Mouse (Mus musculus) neural tube, embryonic 13.5 days (tissue): ENCODE results near the gene G3bp2. TPM values are rescaled to one million over a fixed set of nuclear protein-coding genes. Genes with fewer than 3 reads are reported as not detected.

Experiments
- polyA plus RNA-seq: library from polyadenylated mRNA; unstranded; fragments of >200 nt; fragmentation: Nextera tagmentation; extraction: Ambion mirVana; gene quantifications from 2 replicates; pipeline ENCODE4 v1.2.1, GENCODE M21; 2015

Gene G3bp2
- polyA plus RNA-seq, 1 experiment from 2014 or later: 380 TPM

Other genes with a start within 250 kb of the G3bp2 start
- gene Rchy1, start 120.7 kb downstream of the G3bp2 start, polyA plus RNA-seq: 93.5 and 97.2 TPM in 2 replicates
- gene Odaph, start 96.2 kb downstream of the G3bp2 start, polyA plus RNA-seq: not detected in 2 replicates
- gene Cdkl2, start 39.8 kb downstream of the G3bp2 start, polyA plus RNA-seq: 4.8 and 5.2 TPM in 2 replicates
- gene Uso1, start 54.2 kb upstream of the G3bp2 start, polyA plus RNA-seq: 45.7 and 49.3 TPM in 2 replicates
- gene U90926, start 131.7 kb upstream of the G3bp2 start, polyA plus RNA-seq: not detected in 2 replicates
- gene Ppef2, start 172.6 kb upstream of the G3bp2 start, polyA plus RNA-seq: 0.21 and 0.67 TPM in 2 replicates
- gene Naaa, start 194.5 kb upstream of the G3bp2 start, polyA plus RNA-seq: 14.3 and 14.6 TPM in 2 replicates
- 26.1 and 28.2 TPM in 2 replicates for gene Sdad1, start 226.8 kb upstream of the G3bp2 start, polyA plus RNA-seq
- gene Cxcl9, start 244.4 kb upstream of the G3bp2 start, polyA plus RNA-seq: not detected in 2 replicates
- gene Art3, start 248.1 kb upstream of the G3bp2 start, polyA plus RNA-seq: 12.4 and 13.1 TPM in 2 replicates